Mouse (Mus musculus) left cerebral cortex, postnatal 10 days (tissue): ENCODE results near the gene 3110018I06Rik. TPM values are rescaled to one million over a fixed set of nuclear protein-coding genes. Genes with fewer than 3 reads are reported as not detected.

Experiments
- DNase-seq, 2 experiments: peaks; one replicate each; pipeline ENCODE4 v3.0.0; 2021 to 2022; ENCODE audit warnings: low spot score in 2 of 2, mixed read lengths in 1 of 2; ENCODE audit errors: extremely low spot score in 1 of 2
- intact Hi-C: fragments of 180-260 bp; cut with DNase I; formaldehyde crosslinking; loops from one replicate; pipeline ENCODE4 v1.15.1; 2025
- total RNA-seq, 2 experiments: library from RNA; stranded (reverse); gene quantifications; 2 replicates each; pipeline ENCODE4 v1.2.3; 2021

3110018I06Rik gene
- total RNA-seq: not detected

DNA sequence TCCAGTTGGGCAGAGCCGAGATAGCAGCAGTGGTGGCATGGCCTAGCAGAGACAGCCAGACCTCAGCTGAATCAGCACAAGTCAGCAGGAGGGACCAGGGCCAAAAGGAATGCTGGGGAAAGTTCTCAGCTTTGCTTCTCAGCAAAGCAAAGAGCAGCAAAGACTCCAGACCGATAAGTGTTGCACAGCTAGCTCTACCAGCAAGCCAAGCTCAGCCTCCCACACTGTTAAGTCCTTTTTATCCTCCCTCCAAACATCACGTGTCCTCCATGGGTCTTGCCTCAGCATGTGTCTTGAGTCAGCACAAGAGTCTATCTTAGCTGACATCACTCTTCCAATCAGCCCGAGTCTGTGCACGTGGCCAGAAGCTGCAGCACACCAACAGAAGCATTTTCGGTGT, at the start of gene 3110018I06Rik:
3110018I06Rik (plus strand) TSS at position 262 of the 400 bp plus-strand sequence.
- no peak for DNase-seq
- intact Hi-C loops: no loop called here

DNA sequence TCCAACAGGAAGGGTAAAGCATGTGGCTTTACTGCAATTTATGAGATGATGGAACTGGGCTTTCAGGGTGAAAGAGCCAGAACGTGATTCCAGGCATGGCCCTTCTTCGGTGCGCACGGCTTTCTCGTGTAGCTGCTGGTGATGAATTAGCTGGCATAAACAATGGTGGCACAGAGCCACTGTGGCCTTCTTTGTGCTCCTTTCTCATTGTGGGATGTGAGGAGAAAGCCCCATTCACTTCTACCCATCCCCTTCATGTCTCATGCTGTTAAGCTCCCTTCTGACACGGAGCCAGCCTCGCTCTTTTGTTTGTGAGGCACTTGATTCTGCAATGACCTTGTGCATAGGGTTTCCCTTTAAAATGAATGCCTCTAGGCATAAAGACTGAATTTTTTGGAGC, 43.8 kb upstream of the 3110018I06Rik start:
- intact Hi-C loops: no loop called here
- no peak for DNase-seq

DNA sequence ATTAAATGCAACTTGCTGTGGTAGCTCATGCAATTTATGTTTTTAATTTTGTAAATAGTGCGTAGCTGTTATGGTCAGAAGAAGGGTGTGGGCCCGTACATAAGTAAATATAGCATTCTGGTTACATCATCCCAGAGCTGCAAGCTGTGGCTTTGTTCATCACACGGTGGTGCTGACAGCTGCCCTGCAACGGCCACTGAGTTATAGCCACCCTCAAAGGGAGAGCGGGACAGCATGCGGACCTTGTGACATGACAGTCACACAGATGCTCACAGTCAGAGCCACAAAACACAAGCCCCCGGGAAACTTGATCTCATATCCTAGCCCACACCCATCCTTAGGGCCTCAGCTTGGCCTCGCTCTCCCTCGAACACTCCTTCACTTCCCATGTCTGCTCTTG, 30.6 kb upstream of the 3110018I06Rik start:
- intact Hi-C loops: no loop called here
- no peak for DNase-seq

GRCm38 (mm10) chr12:107464731-107465130, 23.7 kb upstream of the 3110018I06Rik start:
- no peak for DNase-seq
- intact Hi-C loops: no loop called here

DNA sequence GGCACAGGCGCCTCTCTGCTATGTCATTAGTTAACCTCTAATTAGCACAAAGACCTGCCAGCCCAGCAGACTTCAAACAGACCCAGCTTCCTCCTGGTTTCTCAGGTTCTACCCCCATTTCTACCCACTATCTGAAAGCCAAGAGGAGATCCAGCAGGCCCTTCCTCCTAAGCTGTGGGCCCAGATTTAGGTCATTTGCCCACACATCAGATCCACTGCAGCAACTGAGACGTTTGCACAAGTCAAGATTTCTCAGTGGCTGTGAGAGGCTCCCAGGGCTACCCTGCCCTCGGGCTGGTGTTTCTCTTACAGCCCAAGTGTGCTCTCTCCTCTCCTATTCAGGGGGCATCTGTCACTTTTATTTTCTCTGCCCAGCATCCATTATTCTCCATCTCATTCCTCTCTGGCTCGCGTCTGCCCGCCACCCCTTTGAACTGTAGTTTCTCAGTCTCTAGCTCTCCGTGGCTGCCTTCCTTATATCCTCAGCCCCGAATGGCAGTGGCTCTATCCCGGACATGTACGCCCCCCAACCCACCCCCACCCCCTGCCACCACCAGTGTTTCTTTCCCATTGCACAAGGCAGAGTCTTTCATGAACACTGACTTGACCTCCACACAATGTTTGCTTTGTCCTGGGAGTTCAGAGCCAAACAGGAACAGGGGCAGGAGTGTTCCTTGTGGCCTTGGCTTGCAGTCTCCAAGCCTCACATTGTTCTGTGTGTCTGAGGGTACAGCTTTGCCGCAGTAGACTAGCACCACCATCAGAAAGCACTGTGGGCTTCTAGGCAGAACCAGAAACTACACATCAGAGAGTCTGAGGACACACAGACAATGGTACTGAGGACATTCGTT, 11.8 kb upstream of the 3110018I06Rik start:
- DNase-seq: no peak
- intact Hi-C loops: no loop called here

DNA sequence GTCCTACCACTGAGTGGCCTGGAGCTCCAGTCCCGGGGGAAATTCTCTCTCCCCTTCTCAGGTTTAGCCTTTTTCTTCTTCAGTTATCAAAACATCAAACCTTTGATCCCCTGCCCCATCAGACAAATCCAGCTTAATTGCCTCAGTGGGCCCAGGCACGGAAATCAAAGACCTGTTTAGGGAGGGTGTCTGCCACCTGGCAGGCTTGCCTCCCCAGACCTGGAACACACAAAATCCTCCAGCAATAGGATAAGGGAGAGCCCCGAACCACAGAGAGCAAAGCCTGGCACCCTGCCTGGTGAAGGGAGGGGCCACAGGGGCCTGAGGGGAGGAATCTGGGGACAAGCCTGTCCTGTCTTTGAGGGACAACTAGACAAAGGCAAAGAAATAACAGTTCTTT, 9.1 kb upstream of the 3110018I06Rik start:
- no peak for DNase-seq
- intact Hi-C loops: no loop called here

- intact Hi-C loops: no loop called here
- DNase-seq: no peak
These were observed 5.4 kb upstream of the 3110018I06Rik start for GRCm38 (mm10) chr12:107483031-107483430.

- intact Hi-C loops: no loop called here
- DNase-seq: no peak
These were observed 2.9 kb downstream of the 3110018I06Rik start for GRCm38 (mm10) chr12:107491344-107491743.

- no peak for DNase-seq
- intact Hi-C loops: no loop called here
These were observed 8.5 kb downstream of the 3110018I06Rik start for GRCm38 (mm10) chr12:107496924-107497323.

- intact Hi-C loops: no loop called here
- DNase-seq: no peak
These were observed 21.3 kb downstream of the 3110018I06Rik start for GRCm38 (mm10) chr12:107509661-107510237.

DNA sequence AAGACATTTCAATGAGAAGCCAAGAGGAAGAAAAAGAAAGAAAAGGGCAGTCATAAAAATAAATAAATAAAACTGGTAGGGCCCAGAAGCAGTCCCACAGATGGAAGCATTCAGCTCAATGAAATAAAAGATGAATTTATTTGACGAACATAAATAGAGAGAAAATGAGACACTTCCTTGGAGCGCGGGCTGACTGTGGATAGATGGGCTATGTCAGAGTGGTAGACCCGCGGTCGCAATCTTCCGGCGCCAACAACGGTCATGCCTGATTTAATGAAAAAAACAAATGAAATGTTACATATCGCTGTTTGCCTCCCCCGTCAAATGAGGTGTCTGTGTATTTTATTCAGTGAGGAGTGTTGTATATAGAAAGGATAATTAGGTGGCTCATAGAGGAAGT, 22.7 kb downstream of the 3110018I06Rik start:
- intact Hi-C loops: no loop called here
- DNase-seq: no peak

DNA sequence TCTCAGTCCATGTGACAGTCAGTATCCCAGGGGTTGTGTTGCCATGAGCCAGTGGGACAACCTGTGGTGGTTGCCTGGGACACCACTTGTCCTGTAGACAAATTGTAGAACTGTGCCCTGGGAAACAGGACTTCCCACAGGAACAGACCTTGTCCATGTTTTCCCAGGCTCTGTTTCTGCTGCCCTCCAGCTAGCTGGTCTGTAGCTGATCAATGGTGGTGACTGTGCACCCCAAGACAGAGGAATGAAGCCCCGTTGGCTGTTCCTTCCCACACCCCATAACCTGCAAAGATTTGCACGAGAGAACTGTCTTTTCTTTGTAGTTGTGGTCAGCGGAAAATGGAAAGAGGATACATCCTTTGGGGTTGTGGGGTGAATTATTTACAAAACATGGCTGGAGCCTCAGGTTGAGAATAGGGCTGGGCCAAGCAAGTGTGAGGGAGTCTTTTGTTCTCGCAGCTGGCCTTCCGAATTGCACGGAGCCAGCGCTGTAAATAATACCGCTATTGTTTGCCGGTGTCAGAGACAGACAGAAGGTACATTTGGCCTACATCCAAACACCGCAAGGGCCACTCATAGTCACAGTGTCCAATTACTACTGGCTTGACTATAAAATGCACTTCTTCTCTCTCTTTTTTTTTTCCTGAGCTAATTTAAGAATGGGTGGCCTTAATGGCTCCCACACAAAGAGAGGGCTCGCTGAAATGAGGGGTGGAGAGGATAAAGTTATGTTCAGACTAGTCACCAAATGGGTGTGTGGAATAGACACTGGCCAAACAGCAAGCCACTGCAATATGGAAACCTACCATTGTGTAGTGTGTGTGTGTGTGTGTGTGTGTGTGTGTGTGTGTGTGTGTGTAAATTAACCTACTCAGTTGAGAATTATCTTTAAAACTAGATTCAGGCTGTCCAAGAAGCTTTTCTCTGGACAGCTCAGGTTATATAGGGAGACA, 28.1 kb downstream of the 3110018I06Rik start:
- intact Hi-C loops: no loop called here
- DNase-seq: no peak

DNA sequence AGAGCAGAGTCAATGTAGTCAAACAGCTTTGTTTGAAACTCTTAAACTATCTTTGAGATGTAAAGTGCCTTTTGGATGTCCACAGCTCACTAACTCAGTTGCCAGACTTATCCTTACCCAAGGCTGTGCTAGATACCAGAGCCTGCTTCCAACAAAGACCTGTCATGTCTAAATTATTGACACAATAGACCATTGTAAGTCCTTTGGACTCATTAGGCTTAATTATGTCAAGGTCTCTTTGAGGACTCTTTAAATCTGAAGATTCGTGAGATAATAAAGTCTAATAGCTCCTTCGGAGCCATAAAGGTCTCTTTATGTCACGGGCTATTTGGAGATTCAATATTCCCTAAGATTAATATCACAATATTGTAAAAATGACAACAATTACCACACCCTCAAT, 32.5 kb downstream of the 3110018I06Rik start:
- intact Hi-C loops: no loop called here
- DNase-seq: no peak

DNA sequence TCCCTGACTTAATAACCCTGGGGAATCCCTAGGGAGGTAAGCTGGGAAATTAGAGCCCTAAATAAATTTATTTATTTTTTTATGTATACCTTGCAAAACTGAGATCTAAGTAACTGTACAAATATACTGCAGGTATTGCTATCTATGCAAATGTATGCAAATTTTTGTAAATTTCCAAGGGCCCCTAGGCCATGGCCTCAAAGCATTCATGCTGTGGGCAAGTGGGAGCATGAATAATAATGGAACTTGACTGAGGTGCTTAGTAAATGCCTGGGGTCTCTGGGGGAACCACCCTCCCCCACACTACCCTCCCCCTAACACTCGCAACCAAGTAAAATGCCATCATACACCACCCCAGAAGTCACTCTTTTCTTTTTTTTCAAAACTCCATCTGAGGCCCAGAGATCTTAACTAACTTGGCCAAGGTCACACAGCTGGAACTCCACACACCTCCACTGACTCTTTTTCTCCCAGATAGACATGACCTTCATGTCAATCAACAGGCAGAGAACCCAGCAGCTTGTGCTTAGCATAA, 40.0 kb downstream of the 3110018I06Rik start:
- DNase-seq: no peak
- intact Hi-C loops: no loop called here

DNA sequence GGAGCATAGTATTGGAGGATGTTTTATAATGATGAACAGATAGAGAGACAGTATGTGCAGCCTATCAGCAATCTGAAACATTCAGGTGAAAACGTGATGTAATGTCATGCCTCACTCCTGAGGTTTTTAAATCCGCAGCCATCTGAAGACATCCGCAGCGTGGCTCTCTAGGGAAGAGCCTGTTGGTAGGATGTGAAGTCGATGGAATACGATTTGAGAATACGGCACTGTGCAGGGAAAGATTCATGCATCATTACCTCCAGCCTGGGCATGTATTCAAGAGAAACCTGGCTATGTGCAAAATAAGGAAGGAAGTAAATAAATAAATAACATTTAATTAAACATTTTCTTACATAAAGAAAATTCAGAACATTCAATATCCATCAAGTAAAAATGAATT, 44.4 kb downstream of the 3110018I06Rik start:
- DNase-seq: no peak
- intact Hi-C loops: no loop called here
